Mouse (Mus musculus): ENCODE data around the gene Scamp1. TPM values are rescaled to one million over a fixed set of nuclear protein-coding genes. Genes with fewer than 3 reads are reported as not detected.

Scamp1 gene
- polyA plus RNA-seq, 1 experiment: 5.3 TPM

DNA sequence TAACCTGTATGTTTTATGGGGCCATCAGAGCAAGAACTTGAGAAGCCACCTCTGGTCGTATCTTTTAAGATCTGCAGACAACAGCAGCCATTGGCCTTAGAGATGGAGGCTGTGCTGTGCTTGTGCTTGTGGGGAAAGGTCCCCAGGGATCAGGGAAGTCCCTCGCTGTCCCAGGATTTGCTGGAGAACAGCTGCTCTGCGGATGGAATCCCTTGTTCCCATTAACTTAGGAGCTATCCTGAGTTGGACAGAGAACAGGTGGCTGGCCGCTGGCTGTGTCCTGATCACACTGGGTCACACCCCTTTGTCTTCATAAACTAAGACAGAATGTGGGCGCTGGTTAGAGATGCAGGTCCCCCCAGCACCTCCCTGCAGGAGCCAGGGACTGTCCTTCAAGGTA, 117.3 kb downstream of the Scamp1 start:
- no peaks in the 10 kb centered on the region for H3K27me3 ChIP-seq (ENCODE audit: control insufficient read depth, insufficient read depth, insufficient read length)
- no peak overlapping the region for H3K4me3 ChIP-seq (ENCODE audit: insufficient read depth, poor library complexity, severe bottlenecking)
- no peak overlapping the region for H3ac ChIP-seq (ENCODE audit: control insufficient read depth, insufficient read length, low read depth)
- peaks cover 14% of the 10 kb centered on the region for H3K79me3 ChIP-seq (ENCODE audit: low read depth)
- no peaks in the 10 kb centered on the region for H3K36me3 ChIP-seq (ENCODE audit: control insufficient read depth, insufficient read depth)
- peaks cover 64% of the 10 kb centered on the region for H3K79me2 ChIP-seq (ENCODE audit: control insufficient read depth, insufficient read depth)
- TF ChIP-seq CTCF (IDR thresholded peaks at IDR 0.05; ENCODE audit: control insufficient read depth, insufficient read depth, insufficient read length) (no peak), MYOD1 (IDR thresholded peaks at IDR 0.05; ENCODE audit: control insufficient read depth, insufficient read length, low read depth) (peak; percentile 78)

DNA sequence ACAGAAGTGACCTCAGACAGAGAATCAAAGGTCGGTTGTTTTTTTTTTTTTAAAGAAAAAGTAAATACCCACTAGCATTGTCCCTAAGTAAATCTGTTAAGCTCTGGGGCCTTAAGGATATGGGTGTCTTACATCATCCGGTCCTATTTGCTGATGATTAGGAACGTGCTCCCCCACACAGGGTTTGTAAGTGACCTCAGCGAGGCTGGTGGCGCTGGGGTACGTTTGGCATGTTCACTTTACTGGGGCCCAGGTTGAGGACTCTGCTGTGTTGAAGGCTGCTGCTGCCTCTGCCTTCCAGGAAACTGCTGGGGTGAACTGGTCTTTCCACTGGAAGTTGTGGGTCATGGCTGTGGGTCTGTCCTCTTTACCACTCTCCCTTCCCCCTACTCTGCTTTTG, 121.2 kb downstream of the Scamp1 start:
- no peaks in the 10 kb centered on the region for H3K36me3 ChIP-seq (ENCODE audit: control insufficient read depth, insufficient read depth)
- TF ChIP-seq MYOG (IDR thresholded peaks at IDR 0.05; ENCODE audit: control insufficient read depth, extremely low read depth, insufficient read length) (no peak), CTCF (IDR thresholded peaks at IDR 0.05; ENCODE audit: control insufficient read depth, insufficient read depth, insufficient read length) (no peak), CEBPB (IDR thresholded peaks at IDR 0.05; ENCODE audit: low read depth) (no peak), MAX (IDR thresholded peaks at IDR 0.05) (no peak), USF1 (IDR thresholded peaks at IDR 0.05; ENCODE audit: low read depth) (no peak), MYOD1 (IDR thresholded peaks at IDR 0.05; ENCODE audit: control insufficient read depth, insufficient read length, low read depth) (no peak), FOSL1 (IDR thresholded peaks at IDR 0.05; ENCODE audit: insufficient read depth, low read length, poor library complexity, severe bottlenecking) (no peak)
- no peaks in the 10 kb centered on the region for H3K27me3 ChIP-seq (ENCODE audit: control insufficient read depth, insufficient read depth, insufficient read length)
- peaks cover 17% of the 10 kb centered on the region for H3K79me3 ChIP-seq (ENCODE audit: low read depth)
- no peak overlapping the region for H3ac ChIP-seq (ENCODE audit: control insufficient read depth, insufficient read length, low read depth)
- peaks cover 63% of the 10 kb centered on the region for H3K79me2 ChIP-seq (ENCODE audit: control insufficient read depth, insufficient read depth)
- no peak overlapping the region for H3K4me3 ChIP-seq (ENCODE audit: insufficient read depth, poor library complexity, severe bottlenecking)

DNA sequence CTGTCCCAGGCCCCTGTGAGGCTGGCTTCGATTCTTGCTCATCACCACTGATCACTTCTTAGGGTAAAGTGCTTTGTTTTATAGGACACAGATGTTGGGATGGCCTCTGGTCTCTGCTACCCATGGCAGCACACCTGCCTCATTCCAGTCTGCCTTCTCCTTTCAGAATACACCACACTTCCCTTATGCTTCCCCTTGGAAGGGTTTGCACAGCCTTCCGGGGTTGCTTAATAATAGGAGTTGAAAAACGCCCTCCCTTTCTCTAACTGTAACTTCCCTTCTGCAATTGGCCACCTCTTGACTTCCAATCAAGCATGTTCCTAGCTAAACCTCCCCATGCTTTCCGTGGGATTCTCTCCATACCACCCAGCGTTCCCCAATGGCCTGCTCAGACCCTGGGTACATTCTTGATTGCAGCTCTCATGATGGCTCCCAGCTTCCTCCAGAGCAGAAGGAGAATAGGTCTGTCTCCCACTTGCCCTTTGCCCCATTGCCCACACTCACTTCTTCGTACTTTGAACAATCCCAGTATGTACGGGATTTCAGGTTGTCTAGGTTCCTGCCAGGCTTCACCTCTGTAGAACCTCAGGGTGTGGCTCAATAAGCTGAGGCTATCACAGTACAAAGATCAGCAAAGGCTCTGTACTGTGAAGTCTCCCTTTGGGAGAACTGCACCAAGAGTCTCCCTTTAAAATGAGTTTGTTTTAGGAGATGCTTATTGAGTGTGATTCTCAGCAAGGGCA, 126.0 kb downstream of the Scamp1 start:
- Histone ChIP-seq H3K4me3 (ENCODE audit: insufficient read depth, poor library complexity, severe bottlenecking) (no peak overlapping the region), H3K79me3 (ENCODE audit: low read depth) (peaks cover 42% of the 10 kb centered on the region), H3K79me2 (ENCODE audit: control insufficient read depth, insufficient read depth) (peaks cover 86% of the 10 kb centered on the region), H3ac (ENCODE audit: control insufficient read depth, insufficient read length, low read depth) (no peak overlapping the region), H3K36me3 (ENCODE audit: control insufficient read depth, insufficient read depth) (no peaks in the 10 kb centered on the region), H3K27me3 (ENCODE audit: control insufficient read depth, insufficient read depth, insufficient read length) (no peaks in the 10 kb centered on the region)
- TF ChIP-seq MAX (IDR thresholded peaks at IDR 0.05) (no peak), FOSL1 (IDR thresholded peaks at IDR 0.05; ENCODE audit: insufficient read depth, low read length, poor library complexity, severe bottlenecking) (no peak)

DNA sequence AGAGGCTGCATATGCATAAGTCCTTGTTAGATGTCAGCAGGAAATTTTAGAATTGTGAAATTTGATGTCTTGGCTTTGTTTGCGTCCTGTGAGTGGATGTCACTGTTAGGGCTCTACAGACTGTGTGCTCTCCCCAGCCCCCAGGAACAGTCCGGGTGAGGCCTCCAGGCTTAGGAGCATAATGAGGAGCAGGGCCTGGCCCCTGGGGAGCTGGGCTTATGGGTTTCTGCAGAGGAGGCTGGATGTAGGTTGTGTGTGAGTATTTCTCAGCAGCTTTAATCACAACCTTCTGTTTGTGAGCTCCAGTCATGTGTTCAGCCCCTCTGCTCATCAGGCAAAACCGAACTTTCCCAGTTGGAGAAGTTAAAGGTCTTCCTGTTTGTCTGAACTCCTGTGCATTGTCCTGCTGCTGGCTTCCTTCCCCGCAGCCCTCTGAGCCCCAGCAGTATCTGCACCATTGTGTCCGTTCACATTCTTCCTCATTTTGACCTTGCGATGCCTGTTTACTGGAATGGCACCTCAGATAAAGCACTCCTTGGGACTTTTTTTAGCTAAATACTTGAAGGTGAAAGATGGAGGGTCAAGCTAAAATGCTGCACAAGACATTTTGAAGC, 126.7 kb downstream of the Scamp1 start:
- Histone ChIP-seq H3K27me3 (ENCODE audit: control insufficient read depth, insufficient read depth, insufficient read length) (no peaks in the 10 kb centered on the region), H3K4me3 (ENCODE audit: insufficient read depth, poor library complexity, severe bottlenecking) (no peak overlapping the region), H3ac (ENCODE audit: control insufficient read depth, insufficient read length, low read depth) (no peak overlapping the region), H3K79me2 (ENCODE audit: control insufficient read depth, insufficient read depth) (peaks cover 83% of the 10 kb centered on the region), H3K79me3 (ENCODE audit: low read depth) (peaks cover 40% of the 10 kb centered on the region), H3K36me3 (ENCODE audit: control insufficient read depth, insufficient read depth) (no peaks in the 10 kb centered on the region)
- TF ChIP-seq MAX (IDR thresholded peaks at IDR 0.05) (no peak), FOSL1 (IDR thresholded peaks at IDR 0.05; ENCODE audit: insufficient read depth, low read length, poor library complexity, severe bottlenecking) (no peak), USF1 (IDR thresholded peaks at IDR 0.05; ENCODE audit: low read depth) (no peak), MYOG (IDR thresholded peaks at IDR 0.05; ENCODE audit: control insufficient read depth, extremely low read depth, insufficient read length) (no peak), CEBPB (IDR thresholded peaks at IDR 0.05; ENCODE audit: low read depth) (no peak)

DNA sequence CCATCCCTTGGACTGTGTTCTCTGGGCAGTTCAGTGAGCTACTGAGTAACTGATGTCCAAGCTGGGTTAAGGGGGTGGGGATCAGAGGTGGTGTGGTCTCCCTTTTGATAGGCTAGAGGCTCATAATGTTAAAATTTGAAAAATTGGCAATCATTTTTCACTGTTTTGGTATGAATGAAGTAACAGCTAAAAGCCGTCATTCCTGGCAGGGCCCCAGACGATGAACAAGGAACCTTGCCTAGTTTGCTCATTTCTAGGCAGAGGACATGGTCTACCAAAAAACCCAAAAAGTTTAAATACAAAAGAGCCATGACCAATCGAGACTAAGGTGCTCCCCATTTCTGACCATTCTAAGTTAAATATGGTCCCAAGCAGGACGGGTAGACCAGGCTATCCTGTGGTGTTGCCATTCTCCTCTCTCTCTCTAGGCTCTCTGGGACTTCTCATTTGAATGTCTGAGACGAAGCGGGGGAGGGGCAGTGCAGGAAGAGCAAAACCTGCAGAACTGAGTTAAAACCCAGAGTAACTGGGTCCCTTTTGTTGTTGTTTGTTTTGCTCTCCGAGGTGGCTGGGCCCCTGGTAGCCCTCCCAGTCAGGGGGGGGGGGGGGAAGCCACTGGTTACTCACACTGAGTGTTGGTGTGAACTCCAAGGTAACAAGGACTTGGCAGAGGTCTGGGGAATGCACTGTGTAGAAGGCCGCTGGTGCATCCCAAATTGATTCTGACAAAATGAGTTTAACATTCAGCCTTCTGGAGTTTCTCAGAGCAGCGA, 129.8 kb downstream of the Scamp1 start:
- Histone ChIP-seq H3K27me3 (ENCODE audit: control insufficient read depth, insufficient read depth, insufficient read length) (no peaks in the 10 kb centered on the region), H3ac (ENCODE audit: control insufficient read depth, insufficient read length, low read depth) (no peak overlapping the region), H3K79me3 (ENCODE audit: low read depth) (peaks cover 27% of the 10 kb centered on the region), H3K4me3 (ENCODE audit: insufficient read depth, poor library complexity, severe bottlenecking) (no peak overlapping the region), H3K79me2 (ENCODE audit: control insufficient read depth, insufficient read depth) (peaks cover 69% of the 10 kb centered on the region), H3K36me3 (ENCODE audit: control insufficient read depth, insufficient read depth) (no peaks in the 10 kb centered on the region)
- TF ChIP-seq FOSL1 (IDR thresholded peaks at IDR 0.05; ENCODE audit: insufficient read depth, low read length, poor library complexity, severe bottlenecking) (no peak), CTCF (IDR thresholded peaks at IDR 0.05; ENCODE audit: control insufficient read depth, insufficient read depth, insufficient read length) (no peak), MYOG (IDR thresholded peaks at IDR 0.05; ENCODE audit: control insufficient read depth, extremely low read depth, insufficient read length) (no peak), CEBPB (IDR thresholded peaks at IDR 0.05; ENCODE audit: low read depth) (no peak), MAX (IDR thresholded peaks at IDR 0.05) (no peak), USF1 (IDR thresholded peaks at IDR 0.05; ENCODE audit: low read depth) (no peak), MYOD1 (IDR thresholded peaks at IDR 0.05; ENCODE audit: control insufficient read depth, insufficient read length, low read depth) (no peak)

Data from C2C12 (cell line).